Mouse (Mus musculus): ENCODE data around the gene Spdl1. TPM values are rescaled to one million over a fixed set of nuclear protein-coding genes. Genes with fewer than 3 reads are reported as not detected.

Spdl1 gene
- 3.3 and 3.9 TPM in 2 replicates for polyA plus RNA-seq (2015; fragmentation: Nextera tagmentation; extraction: Ambion mirVana)

DNA sequence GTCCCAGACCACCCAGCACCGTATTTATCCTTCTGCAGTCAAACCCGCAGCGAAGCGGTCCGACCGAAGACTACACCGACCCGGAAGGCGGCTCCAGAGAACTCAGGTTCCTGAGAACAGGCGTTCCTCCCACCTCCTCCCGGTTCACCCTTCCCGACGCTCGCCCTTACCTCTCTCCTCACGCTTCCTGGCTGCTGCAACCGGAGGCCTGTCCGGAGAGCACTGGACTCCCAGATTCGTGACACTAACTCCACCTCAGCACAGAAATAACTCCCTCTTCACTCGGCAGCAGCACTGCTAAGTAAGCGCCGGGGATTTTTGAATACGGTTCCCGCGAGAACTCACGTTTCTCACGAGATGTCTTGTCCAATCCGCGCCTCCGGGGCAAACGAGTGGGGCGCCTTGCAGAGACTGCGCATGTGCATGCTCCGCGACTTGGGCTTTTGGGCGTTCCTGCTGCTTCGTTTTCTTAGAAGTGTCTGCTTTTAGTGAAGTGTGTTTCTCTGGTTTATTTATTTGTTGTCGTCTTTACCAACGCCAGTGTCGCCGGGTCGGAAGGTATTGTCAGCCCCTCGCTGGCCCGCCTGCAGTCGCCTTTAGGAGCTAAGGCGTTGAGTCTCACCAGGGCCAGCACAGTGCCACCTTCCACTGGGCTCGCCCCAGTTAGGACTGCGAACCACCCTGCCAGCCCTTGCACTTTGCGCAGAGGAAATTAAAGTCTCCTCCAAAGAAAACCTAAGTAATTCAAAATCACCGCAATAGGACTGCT is at the start of gene Spdl1:
TSS of gene Spdl1 (minus strand) at position 324 of the 769 bp plus-strand sequence.
- peak within 1 kb of the TSS; percentile 84 for H3K4me2 ChIP-seq (replicated peaks; ENCODE audit: low read depth)
- 0 out of 2 replicates have a peak, but pooled peaks cover 3% of the 10 kb centered on the region for H3K4me1 ChIP-seq (replicated peaks; ENCODE audit: control insufficient read depth, insufficient read depth, low read length)
- no peak within 1 kb of the TSS for H3K27ac ChIP-seq (ENCODE audit: low read depth, low read length)
- no peak for TF ChIP-seq CTCF (IDR thresholded peaks at IDR 0.05; ENCODE audit: low read depth)
- peaks cover 5% of the 10 kb centered on the region; the same call in 1 of the 2 replicates for H3K36me3 ChIP-seq (ENCODE audit: control insufficient read depth, insufficient read depth)
- no peaks in the 10 kb centered on the region for H3K9me3 ChIP-seq (ENCODE audit: control insufficient read depth)
- WGBS: under 1% methylated on average over 49 of the region's 49 CpGs
- H3K4me3 ChIP-seq (ENCODE audit: low read depth, low read length): peak within 1 kb of the TSS; percentile 58
- H3K27me3 ChIP-seq (replicated peaks; ENCODE audit: control insufficient read depth, insufficient read depth, low read length): no peaks in the 10 kb centered on the region
- peak; percentile 97 for ATAC-seq
- H3K9ac ChIP-seq (ENCODE audit: low read depth, low read length): peak within 1 kb of the TSS; percentile 72

- peak; percentile 85 for TF ChIP-seq CTCF (IDR thresholded peaks at IDR 0.05; ENCODE audit: low read depth)
Observed at GRCm38 (mm10) chr11:34881528-34881927, 48.1 kb upstream of the Spdl1 start.

DNA sequence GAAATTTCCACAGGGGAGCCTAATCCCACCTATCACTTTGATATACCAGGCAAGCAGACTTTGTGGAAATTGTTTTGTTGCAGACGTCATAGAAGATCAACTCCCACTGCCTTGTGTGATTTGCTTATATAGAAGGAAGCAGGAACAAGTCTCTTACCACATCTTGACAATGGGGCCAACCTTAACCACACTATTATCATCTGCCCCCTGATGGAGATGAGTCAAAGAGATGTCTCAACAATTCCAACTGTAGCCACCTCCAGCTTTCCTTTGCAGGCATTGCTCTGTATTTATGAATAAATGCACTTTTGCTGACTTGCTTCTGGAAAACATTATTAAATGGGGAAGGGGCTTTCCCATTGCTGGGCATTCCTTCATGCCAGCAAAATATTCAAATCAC is 46.2 kb upstream of the Spdl1 start:
- H3K4me1 ChIP-seq (replicated peaks; ENCODE audit: control insufficient read depth, insufficient read depth, low read length): no peaks in the 10 kb centered on the region
- ATAC-seq: no peak
- no peaks in the 10 kb centered on the region for H3K9me3 ChIP-seq (ENCODE audit: control insufficient read depth)
- H3K36me3 ChIP-seq (ENCODE audit: control insufficient read depth, insufficient read depth): no peaks in the 10 kb centered on the region
- TF ChIP-seq CTCF (IDR thresholded peaks at IDR 0.05; ENCODE audit: low read depth): no peak
- WGBS: 70% methylated on average over 1 of the region's 1 CpGs
- no peak overlapping the region for H3K9ac ChIP-seq (ENCODE audit: low read depth, low read length)
- H3K27ac ChIP-seq (ENCODE audit: low read depth, low read length): no peak overlapping the region
- no peak overlapping the region for H3K4me3 ChIP-seq (ENCODE audit: low read depth, low read length)
- H3K27me3 ChIP-seq (replicated peaks; ENCODE audit: control insufficient read depth, insufficient read depth, low read length): no peaks in the 10 kb centered on the region
- no peak overlapping the region for H3K4me2 ChIP-seq (replicated peaks; ENCODE audit: low read depth)

More at GRCm38 (mm10) chr11:34881528-34881927, 48.1 kb upstream of the Spdl1 start:
- Histone ChIP-seq H3K4me2 (replicated peaks; ENCODE audit: low read depth) (no peak overlapping the region), H3K9ac (ENCODE audit: low read depth, low read length) (no peak overlapping the region), H3K36me3 (ENCODE audit: control insufficient read depth, insufficient read depth) (no peaks in the 10 kb centered on the region), H3K9me3 (ENCODE audit: control insufficient read depth) (no peaks in the 10 kb centered on the region), H3K4me3 (ENCODE audit: low read depth, low read length) (no peak overlapping the region), H3K27me3 (replicated peaks; ENCODE audit: control insufficient read depth, insufficient read depth, low read length) (no peaks in the 10 kb centered on the region), H3K4me1 (replicated peaks; ENCODE audit: control insufficient read depth, insufficient read depth, low read length) (no peaks in the 10 kb centered on the region), H3K27ac (ENCODE audit: low read depth, low read length) (no peak overlapping the region)
- ATAC-seq: no peak
- 34% methylated on average over 5 of the region's 5 CpGs for WGBS

DNA sequence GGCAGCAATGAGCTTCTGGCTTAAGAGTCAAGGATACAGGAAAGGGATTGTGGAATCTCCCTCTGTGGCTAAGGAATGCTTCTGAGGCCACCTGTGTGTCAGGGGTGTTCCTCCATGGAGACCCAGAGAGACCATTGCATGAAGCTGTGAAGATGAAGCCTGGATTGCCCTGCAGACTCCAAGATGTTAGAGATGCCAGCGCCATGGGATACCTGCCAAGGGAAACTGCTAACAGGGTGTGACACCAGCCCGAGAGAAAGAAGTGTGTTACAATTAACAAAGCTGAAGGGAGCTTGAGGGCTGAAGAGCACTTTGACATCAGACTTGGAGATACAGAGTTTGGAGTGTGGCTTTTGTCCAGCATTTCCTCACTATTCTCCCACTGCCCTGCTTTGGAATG is 40.4 kb upstream of the Spdl1 start:
- Histone ChIP-seq H3K36me3 (ENCODE audit: control insufficient read depth, insufficient read depth) (no peaks in the 10 kb centered on the region), H3K9ac (ENCODE audit: low read depth, low read length) (no peak overlapping the region), H3K4me1 (replicated peaks; ENCODE audit: control insufficient read depth, insufficient read depth, low read length) (no peaks in the 10 kb centered on the region), H3K27me3 (replicated peaks; ENCODE audit: control insufficient read depth, insufficient read depth, low read length) (no peaks in the 10 kb centered on the region), H3K9me3 (ENCODE audit: control insufficient read depth) (no peaks in the 10 kb centered on the region), H3K4me2 (replicated peaks; ENCODE audit: low read depth) (no peak overlapping the region), H3K4me3 (ENCODE audit: low read depth, low read length) (no peak overlapping the region), H3K27ac (ENCODE audit: low read depth, low read length) (no peak overlapping the region)
- WGBS: 85% methylated on average over 2 of the region's 2 CpGs
- no peak for ATAC-seq
- TF ChIP-seq CTCF (IDR thresholded peaks at IDR 0.05; ENCODE audit: low read depth): no peak

DNA sequence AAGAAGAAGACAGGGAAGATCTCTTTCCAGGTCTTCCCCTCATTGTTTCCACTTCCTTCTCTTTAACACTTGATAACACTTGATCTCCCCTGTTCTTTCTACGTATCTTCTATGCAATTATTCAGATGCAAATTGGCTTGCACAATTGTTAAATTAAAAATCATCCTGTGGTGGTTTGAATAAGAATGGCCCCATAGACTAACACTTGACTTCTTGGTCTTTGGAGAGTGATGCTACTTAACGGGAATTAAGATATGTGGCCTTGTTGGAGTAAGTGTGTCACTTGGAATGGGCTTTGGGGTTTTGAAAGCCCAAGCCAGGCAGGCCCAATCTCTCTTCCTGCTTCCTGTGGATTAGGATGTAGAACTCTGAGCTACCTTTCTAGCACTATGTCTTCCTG is 39.0 kb upstream of the Spdl1 start:
- no peak for TF ChIP-seq CTCF (IDR thresholded peaks at IDR 0.05; ENCODE audit: low read depth)
- Histone ChIP-seq H3K4me3 (ENCODE audit: low read depth, low read length) (no peak overlapping the region), H3K9me3 (ENCODE audit: control insufficient read depth) (no peaks in the 10 kb centered on the region), H3K27me3 (replicated peaks; ENCODE audit: control insufficient read depth, insufficient read depth, low read length) (no peaks in the 10 kb centered on the region), H3K9ac (ENCODE audit: low read depth, low read length) (no peak overlapping the region), H3K27ac (ENCODE audit: low read depth, low read length) (no peak overlapping the region), H3K4me2 (replicated peaks; ENCODE audit: low read depth) (no peak overlapping the region), H3K4me1 (replicated peaks; ENCODE audit: control insufficient read depth, insufficient read depth, low read length) (no peaks in the 10 kb centered on the region), H3K36me3 (ENCODE audit: control insufficient read depth, insufficient read depth) (no peaks in the 10 kb centered on the region)
- ATAC-seq: no peak
- WGBS: 78% methylated on average over 2 of the region's 2 CpGs

DNA sequence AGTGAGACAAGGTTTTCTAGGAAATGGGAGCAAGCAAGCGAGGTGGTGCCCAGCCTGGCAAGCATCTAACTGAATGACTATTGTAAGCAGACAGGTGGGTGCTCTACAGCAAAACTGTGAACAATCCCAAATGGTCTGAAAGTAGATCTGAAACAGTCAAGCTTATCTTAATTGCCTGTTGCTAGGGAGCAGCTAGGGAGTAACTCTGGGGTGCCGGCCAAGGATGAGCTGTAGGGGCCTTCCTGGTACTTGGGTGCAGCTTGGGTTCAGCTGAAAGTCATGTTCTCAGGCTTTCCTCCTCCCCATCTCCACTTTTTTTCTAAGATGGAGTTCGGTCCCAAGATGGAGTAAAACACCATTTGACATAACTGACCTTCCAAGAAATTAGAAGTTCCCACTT is 38.5 kb upstream of the Spdl1 start:
- no peak for ATAC-seq
- Histone ChIP-seq H3K27ac (ENCODE audit: low read depth, low read length) (no peak overlapping the region), H3K4me2 (replicated peaks; ENCODE audit: low read depth) (no peak overlapping the region), H3K9me3 (ENCODE audit: control insufficient read depth) (no peaks in the 10 kb centered on the region), H3K27me3 (replicated peaks; ENCODE audit: control insufficient read depth, insufficient read depth, low read length) (no peaks in the 10 kb centered on the region), H3K9ac (ENCODE audit: low read depth, low read length) (no peak overlapping the region), H3K4me1 (replicated peaks; ENCODE audit: control insufficient read depth, insufficient read depth, low read length) (no peaks in the 10 kb centered on the region), H3K36me3 (ENCODE audit: control insufficient read depth, insufficient read depth) (no peaks in the 10 kb centered on the region), H3K4me3 (ENCODE audit: low read depth, low read length) (no peak overlapping the region)
- no peak for TF ChIP-seq CTCF (IDR thresholded peaks at IDR 0.05; ENCODE audit: low read depth)
- 70% methylated on average over 3 of the region's 3 CpGs for WGBS
